Mouse (Mus musculus) common myeloid progenitor, adult 5-6 weeks (primary cell): ENCODE data around the gene Paip2b. TPM values are rescaled to one million over a fixed set of nuclear protein-coding genes. Genes with fewer than 3 reads are reported as not detected.
A peak's percentile ranks its signal among the peaks of the same experiment; 100 is the strongest.
"Not testable (repeated sequence)": the region's sequence is repeated elsewhere in the genome, so short reads cannot be mapped to it uniquely, and the experiment has no call there.

Experiments used
- ATAC-seq: replicated peaks from 2 replicates; pipeline ENCODE4 v1.8.0; 2016; ENCODE audit warnings: low read depth, mild to moderate bottlenecking, moderate TSS enrichment, inconsistent platforms; ENCODE audit not compliant: poor library complexity, severe bottlenecking
- total RNA-seq: library from RNA; stranded (forward); fragments of 200-1000, 187-1606 nt; gene quantifications from 2 replicates; pipeline ENCODE4 v1.2.3, GENCODE M21; 2017

The Paip2b gene
- total RNA-seq, 1 experiment from 2014 or later: 23.2 TPM

DNA sequence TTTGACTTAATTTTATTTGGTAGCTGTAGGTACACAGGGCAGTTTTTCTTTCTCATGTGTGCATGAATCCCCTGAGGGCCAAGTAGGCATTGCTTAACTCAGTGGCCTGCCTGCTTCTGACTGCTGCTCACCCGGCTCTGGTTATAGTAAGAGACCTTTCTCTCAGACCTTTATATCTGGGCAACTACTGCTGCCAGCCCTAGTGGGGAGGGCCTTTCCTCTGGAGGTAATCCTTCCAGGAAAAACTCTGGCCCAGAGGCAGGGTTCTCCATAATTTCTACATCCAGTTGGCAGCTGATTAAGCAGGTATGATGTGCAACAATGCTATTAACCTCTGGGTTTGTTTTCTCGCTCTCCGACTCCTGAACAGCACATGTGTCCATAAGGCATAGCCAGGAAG lies 28.7 kb downstream of the Paip2b start:
- no peak for ATAC-seq

DNA sequence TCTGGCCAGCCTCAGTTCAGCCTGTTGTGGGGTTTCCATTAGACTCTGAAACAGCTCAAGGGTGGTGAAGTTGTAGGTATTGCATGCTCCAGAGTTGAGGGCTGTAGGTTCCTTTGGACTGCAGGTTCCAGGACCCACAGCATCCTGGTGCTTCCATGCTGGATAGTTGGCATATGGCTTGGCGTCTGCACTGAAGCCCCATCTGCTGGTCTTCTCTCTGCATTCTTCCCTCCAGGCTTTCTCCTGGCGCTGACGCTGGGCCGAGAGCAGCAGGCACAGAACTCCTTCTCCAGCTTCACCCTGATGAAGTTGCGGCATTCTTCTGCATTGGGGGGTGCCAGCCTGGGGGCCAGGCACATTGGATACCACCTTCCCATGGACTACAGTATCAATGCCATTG lies 29.5 kb downstream of the Paip2b start:
- ATAC-seq: no peak

DNA sequence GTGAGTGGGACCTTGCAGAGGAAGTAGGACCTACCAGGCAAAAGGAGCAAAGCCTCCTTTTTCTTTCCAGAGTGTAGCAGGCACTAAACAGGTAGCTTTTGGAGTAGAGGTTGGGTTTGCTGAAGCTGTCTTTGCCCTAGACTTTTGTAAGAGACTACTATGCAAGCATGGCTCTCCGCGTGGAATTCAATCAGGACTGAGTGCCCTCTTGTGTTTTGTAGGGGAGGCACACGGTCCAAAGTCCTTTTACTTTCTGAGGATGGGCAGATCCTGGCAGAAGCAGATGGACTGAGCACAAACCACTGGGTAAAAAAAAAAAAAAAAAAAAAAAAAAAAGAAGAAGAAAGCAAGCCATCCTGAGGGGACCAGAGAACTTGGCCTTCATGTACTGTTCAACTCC lies 34.9 kb downstream of the Paip2b start:
- no peak for ATAC-seq

- peak; percentile 7; the same call in 1 of the 2 replicates for ATAC-seq
These were observed 36.0 kb downstream of the Paip2b start for GRCm38 (mm10) chr6:83795492-83795900.

- ATAC-seq: peak; percentile 85
These were observed 36.7 kb downstream of the Paip2b start, which contains the start of gene Nagk for GRCm38 (mm10) chr6:83794760-83795296. TSS of gene Nagk (plus strand) at chr6:83794982.

DNA sequence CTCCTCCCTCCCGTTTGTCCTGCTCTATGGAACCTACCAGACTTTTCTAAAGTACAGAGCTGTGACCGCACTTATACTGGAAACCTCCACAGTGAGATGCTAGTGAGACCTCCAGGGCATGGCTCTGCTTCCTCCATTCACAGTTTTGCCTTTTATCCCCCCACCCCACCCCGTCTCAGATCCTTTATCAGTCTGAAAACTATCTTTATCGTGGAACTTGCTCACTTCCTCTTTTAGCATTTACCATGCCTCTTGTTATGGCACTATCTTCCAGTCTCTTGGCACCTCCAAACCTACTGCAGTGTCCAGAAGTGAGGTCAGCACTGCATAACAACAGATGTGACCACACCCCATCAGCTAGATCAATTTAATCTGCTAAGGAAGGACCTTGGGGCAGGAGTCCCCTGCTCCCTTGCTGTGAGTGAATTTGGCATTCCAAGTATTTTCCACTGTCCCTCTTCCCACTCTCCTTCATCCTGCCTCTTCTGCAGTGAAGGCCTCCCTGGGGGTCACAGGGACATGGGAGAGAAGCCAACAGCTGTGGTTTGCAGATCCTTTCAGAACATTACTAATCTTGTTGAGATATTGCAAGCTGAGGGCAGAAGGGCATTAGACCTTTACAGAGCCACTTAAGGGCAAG lies 40.2 kb downstream of the Paip2b start:
- ATAC-seq: peak; percentile 17

- not testable (repeated sequence) for ATAC-seq
These were observed 41.0 kb downstream of the Paip2b start for GRCm38 (mm10) chr6:83790533-83790932.

- ATAC-seq: no peak
These were observed 43.0 kb downstream of the Paip2b start for GRCm38 (mm10) chr6:83788554-83788953.

DNA sequence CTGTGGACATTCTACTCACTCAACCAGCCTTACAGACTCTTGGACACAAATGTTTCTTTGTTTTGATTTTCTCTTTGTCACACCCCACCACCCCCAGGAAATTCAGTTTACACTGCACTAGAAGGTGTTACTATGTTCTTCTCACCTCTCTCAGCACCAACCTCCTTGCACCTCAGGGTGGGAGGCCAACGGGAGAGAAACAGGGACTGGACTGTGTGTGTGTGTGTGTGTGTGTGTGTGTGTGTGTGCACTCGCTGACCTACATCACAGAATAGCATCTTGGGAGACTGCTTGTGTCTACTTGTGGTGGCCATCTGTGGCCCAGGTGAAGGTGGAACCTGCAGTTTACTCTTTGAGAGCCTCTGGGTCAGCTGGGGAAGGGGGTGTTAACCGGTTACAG lies 45.1 kb downstream of the Paip2b start:
- no peak for ATAC-seq

DNA sequence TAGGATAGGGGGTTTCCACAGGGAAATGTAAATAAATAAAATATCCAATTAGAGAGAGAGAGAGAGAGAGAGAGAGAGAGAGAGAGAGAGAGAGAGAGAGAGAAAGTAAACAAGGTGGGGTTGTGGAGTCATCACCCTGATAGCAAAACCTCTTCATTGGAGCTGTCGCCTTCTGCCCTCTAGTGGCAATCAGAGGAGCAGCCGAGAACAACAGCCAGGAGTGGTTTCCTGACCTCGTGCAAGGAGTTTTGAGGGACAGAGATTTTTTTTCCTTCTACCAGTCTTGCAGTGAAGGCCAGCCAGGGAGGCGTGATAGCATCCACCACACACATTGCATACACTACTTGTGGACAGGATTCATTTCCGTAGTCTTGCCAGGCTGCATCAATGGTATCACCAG lies 52.5 kb downstream of the Paip2b start:
- ATAC-seq: peak; percentile 51

DNA sequence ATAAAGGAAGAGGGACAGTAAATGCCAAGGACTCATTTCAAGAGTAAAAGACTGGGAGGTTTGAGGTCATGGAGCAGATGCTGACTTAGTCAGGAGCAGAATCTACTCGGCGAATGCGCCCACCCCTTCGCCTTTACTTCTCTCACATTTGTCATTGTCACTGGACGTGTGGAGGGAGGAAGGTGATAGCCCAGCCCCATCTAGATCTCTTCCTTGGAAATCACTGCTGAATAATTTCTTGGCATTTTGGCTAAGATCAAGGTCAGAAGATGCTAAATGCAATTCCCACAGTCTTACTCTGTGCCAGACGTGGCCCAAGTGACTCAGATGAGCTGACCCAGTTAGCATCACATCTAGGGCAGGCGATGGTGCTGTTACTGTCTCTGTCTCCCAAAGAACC lies 53.2 kb downstream of the Paip2b start:
- ATAC-seq: no peak

DNA sequence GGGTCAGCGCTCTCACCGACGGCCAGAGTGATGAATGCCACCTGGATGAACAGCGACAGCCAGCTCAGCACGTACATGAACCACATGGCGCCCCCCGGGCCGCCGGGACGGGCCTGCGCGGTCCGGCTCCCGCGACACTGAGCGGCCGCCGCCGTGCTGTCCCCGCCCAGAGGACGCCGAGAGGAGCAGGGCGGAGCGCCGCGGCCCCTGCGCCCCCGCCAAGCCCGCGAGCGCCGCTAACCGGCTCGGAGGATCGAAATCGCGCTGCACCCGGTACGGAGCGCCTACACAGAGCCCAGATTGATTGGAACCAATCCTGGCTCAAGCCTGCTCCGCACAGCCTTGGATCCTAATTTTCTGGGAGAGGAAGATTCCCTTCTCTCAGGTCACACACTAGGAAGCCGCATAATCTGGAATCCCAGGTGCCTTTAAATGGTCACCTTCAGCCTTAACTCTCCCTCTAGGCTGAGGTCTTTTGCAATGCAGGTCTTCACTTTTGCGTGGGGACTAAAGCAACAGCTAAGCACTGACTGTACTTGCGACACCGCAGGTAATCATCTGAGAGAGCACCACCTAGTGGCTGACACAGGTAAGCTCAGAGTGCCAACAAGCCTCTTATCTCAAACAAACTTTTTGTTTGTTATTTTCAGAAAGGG lies 55.8 kb downstream of the Paip2b start, which contains the start of gene Tex261:
Gene Tex261, minus strand, starts transcription at position 176 of the 656 bp plus-strand sequence.
- peak; percentile 79 for ATAC-seq

DNA sequence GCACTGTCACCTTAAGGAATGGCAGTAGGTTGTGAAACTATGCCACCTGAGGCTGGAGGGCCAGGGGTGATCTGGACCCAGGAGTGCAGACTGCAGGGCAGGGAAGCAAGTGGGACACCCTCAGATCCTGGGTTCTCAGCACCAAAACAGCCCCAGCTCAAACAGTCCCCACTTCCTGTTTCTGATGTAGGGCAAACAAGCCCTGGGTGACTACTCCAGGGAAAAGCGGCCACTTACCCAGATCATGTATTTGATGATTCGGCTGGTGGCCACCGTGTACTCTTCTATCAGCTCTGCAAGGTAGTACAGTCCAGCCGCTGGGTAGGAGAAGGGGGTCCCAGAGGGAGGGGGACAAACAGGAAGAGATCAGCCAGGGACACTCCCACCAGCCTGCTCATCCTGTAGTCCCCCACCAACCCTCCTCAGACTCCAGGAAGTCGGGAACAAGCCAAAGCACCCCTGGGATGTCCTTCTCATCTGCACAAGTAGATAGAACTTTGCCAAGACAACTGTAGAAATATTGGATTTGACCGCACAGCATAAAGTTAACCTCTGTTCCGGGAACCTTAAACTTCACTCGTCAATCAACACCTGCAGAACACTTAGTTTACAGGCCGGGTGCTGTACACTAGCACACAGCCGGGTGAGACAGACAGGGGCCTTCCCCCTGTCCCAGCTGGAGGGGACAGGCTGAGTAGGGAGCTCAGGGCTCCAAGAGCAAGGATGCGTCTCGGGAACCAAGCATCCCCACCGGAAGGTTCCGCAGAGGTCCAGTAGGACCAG lies 56.6 kb downstream of the Paip2b start:
- ATAC-seq: peak; percentile 19

DNA sequence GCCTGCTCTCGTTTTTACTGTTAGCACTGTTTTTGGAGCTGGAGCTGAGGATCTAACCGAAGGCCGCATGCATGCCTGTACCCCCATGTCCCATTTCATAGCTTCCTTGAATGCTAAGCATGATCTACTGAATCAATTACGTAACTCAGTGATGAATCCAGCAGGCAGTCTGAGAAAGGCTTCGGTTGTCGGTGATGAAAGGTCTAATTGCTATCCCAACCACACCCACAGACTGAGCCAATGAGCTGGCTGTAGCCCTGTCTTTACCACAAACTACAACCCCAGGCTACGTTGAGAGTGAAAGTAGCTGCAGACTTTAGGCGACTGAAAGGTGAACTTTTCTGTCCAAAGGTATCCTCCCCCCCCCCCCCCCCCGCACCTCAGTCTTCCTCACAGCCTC lies 57.4 kb downstream of the Paip2b start:
- ATAC-seq: no peak

GRCm38 (mm10) chr6:83768485-83768884 lies 63.1 kb downstream of the Paip2b start:
- ATAC-seq: no peak

- ATAC-seq: no peak
These were observed 64.6 kb downstream of the Paip2b start for GRCm38 (mm10) chr6:83766982-83767381.

- ATAC-seq: peak; percentile 67
These were observed 68.6 kb downstream of the Paip2b start for GRCm38 (mm10) chr6:83762880-83763431.

- no peak for ATAC-seq
These were observed 69.2 kb downstream of the Paip2b start, which contains the start of gene Ankrd53 for GRCm38 (mm10) chr6:83762344-83762743. TSS of gene Ankrd53 (plus strand) at chr6:83762644.

GRCm38 (mm10) chr6:83756051-83756450 lies 75.5 kb downstream of the Paip2b start:
- no peak for ATAC-seq
